Mouse (Mus musculus) adrenal gland, adult (tissue): ENCODE data around the gene Rap1b.
A peak's percentile ranks its signal among the peaks of the same experiment; 100 is the strongest.

Experiments
- DNase-seq, 2 experiments: peaks; one replicate each; pipeline ENCODE4 v3.0.0; 2022 to 2023; ENCODE audit warnings: low spot score in 1 of 2; ENCODE audit not compliant: inconsistent age in 2 of 2

Rap1b gene

DNA sequence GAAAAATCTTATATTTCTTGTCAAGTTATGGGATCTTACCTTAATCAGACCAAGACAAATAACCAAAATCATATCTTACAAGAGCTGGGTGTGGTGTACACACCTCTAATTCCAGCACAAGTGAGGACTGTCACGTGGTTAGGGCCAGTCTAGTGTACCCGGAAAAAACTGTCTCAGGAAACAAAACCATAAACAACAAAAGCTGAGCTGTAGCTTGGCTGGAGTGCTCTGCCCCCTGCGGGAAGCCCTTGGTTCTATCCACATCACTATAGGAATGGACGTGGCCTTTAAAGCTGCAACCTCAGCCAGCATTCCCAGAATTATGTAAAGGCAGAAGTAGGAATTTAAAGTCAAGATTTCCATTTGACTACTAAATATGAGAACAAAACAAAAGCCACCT, 21.7 kb downstream of the Rap1b start:
- no peak for DNase-seq

DNA sequence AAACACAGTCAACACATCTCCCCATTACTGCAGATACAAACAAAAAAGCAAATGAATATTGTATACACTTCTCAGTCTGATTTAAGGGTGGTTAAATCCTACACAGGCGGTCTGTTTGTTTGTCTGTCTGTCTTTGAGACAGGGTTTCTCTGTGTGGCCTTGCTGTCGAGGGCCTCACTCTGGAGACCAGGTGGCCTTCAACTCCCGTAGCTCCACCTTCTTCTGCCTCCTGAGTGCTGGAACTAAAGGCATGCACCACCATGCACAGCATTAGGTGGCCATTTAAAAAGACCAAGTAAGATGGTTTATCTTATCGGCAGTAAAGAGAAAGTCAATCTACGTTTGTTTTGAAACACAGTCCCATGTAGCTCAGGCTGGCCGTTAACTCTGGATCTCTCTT, 22.5 kb downstream of the Rap1b start:
- DNase-seq, result peak in 1 of 2 experiments; percentile 59

DNA sequence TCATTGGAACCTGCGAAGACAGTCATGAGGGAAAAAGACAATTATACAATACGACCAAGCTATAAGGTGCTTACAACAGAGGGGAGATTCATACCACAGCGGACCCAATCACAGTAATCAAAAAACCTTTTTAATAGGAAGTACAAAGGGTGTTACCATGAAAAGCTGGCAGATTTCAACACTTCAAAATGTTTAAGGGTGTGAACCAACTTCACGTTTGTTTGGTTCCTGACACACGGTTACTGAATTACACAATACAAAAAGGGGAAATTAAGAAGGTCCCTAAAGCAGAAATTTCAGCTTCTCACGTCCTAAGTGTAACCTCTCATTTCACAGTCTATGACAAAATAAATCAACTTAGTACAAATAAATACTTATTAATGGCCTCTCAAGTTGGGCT, 27.2 kb downstream of the Rap1b start:
- DNase-seq, result no peak

- DNase-seq, result no peak
Measured at GRCm38 (mm10) chr10:117816721-117817120, 29.1 kb downstream of the Rap1b start.

DNA sequence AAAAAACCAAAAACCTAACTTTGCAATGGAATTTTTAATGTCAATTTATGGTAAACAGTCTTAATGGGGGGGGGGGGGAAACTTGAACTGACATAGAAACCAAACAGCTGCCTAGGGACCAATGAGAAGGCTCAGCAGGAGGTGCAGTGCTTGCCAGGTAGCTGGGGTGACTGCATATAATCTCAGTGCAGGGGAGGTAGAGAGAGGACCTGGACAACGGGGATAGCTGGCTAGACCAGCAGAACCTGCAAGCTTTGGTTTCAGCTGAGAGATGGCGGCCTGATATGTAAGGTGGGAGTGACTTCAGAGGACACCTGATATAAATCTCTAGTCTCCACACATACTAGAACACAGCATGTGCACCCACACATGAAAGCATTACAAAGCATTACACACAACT, 33.3 kb downstream of the Rap1b start:
- DNase-seq, result no peak

- no peak for DNase-seq
Measured at GRCm38 (mm10) chr10:117811555-117811954, 34.3 kb downstream of the Rap1b start.

DNA sequence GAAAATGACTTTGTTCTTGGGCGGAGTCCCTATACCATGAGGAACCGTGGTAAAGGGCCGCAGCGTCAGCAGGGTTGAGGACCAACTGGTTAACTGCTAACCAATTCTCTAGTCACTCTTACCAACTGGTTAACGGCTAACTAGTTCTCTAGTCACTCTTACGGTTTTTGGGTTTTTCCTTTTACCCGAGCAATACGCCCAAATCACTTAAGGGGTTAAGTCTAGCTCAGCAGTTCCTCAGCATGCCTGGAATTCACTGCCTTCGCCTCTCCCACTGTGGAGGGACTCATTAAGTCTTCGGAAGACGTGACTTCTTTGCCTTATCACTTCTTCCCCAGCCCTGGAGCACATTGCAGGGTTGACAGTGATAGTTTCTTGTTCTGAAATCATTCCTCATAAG, 35.3 kb downstream of the Rap1b start:
- no peak for DNase-seq

DNA sequence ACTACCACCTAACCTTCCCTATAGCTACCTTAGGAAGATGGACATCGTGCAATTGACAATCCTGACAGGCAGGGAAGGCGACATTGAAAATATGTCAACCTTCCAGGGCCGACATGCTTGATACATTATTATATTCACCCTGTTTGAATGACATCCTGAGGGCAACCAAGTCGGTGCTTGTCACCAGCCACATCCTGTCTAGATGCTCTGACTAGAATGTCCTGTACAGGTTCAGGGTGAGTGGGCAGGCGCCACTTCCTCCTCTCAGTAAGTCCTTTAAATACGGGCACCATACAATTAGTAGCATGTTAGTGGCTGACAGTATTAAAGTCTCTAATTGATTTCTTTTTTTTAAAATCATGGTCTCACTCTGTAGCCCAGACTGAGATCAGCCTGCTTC, 37.8 kb downstream of the Rap1b start:
- DNase-seq, result no peak

DNA sequence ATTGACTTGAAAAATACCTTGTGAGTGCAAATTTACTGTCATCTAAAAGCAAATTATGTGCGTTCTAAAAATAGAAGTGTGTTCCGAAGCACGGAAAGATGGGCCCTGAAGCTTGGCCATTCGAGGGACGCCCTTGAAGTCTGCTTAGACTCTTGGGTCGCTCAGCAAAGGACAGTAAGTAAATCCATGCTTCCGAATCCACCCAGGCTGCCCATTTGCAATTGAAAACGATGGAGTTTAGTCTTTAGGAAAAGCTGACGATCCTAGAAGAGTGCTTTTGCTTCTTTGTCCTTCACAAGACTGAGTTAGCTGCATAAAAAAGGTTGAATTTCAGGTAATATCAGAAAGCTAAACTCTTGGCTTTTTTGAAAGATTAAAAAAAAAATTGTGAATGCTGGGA, 39.9 kb downstream of the Rap1b start:
- DNase-seq, result no peak

DNA sequence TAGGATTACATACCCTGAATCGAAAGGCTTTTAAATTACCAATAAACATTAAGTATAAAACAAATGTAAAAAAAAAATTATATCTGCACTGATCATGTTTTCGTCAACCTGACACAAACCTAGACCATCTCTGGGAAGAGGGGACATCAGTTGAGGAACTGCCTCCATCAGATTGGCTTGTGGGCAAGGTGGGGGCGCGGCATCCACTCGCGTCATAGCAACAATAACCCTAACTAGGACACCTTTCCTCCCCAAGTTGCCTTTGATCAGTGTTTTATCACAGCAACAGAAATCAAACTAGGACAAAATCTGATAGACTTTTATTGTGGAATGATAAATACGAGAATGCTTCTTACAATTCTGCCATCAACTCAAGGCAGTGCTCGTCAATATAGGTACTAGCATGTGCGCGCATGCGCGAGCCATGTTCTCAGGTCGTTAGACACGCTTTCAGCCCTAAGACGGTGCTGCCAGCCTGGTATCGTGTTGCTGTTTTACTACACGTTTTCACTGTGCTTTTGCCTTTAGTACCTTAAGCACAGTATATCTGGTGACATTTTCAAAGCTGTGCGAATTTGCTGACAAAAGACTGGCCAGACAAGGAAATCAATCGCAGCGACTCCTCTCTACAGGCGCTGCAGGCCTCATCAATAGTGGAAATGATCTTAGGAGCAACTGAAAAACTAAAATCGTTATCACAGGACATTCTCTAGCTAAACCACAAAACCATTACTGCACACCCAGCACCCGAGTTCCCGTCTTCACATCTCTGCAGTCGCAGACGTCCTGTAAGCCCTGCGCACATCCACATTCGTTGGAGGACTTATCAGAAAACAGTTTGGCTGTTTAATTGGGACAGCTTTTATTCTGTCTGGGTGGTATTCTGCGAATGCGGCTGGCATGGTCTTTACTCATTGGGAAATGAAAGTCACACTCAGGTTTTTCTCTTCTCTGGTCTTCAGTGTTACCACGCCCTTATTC, 41.7 kb downstream of the Rap1b start:
- DNase-seq, result no peak

DNA sequence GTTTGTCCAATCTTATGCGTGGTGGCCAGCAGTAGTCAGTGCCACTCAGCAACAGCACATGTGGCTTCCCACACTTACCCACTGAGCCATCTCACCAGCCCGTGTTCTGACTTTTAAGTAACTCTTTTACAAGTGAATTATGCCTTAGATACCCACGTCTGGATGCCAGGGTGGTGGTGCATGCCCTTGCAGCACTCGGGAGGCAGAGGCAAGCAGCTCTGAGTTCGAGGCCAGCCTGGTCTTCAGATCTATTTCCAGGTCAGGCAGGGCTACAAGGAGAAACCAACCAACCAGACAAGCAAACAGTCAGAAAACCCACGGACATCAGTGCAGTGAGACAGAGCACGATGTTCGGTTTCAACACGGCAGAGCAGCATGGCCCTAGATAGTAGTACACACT, 43.9 kb downstream of the Rap1b start:
- no peak for DNase-seq

DNA sequence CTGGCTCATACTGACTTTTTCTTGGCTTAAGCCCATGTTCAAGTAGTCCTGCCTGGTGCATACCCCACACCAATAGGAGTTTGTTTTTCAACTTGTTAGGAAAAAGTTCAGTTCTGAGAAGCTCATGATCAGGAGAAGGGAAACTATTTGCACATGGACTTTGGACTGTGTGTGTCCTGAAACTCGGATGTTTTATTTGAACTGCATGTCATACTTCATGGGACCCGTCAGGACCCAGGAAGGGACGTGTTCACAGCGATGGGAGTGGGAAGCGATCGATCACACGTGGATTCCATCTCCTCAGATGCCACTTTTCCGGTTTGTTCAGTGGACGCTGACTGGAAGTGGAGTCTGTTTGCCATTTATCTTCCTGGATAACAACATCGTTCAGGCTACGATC, 46.0 kb downstream of the Rap1b start:
- DNase-seq, result no peak

DNA sequence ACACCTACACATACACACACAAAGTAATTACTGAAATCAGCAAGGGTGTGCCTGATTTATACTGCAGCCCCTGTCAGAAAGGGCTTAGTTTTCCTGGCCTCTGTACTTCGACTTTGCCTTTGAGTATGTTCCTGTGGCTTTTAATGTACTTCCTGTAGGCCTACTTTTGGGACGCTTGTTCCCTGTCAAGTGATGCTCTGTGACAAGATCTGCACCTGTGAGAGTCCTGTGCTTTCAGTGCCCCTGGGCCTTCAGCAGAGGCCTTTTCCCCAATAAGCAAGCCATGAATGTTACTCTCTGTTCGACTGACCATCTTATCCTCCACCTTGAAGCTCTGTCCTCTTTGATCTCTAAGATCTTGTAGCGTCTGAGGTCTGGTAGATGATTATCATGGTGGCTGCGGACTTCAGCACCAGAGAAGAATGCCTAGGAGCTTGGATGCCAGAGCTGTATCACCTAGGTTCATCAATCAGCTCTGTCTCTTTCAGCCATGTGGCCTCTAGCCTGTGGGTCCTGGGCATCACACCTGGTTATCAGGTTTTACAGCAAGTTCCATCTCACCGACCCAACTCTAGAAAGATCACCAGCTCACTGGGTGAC, 47.3 kb downstream of the Rap1b start:
- no peak for DNase-seq

GRCm38 (mm10) chr10:117797684-117798083, 48.2 kb downstream of the Rap1b start:
- DNase-seq, result no peak

GRCm38 (mm10) chr10:117797106-117797505, 48.7 kb downstream of the Rap1b start:
- DNase-seq, result no peak

DNA sequence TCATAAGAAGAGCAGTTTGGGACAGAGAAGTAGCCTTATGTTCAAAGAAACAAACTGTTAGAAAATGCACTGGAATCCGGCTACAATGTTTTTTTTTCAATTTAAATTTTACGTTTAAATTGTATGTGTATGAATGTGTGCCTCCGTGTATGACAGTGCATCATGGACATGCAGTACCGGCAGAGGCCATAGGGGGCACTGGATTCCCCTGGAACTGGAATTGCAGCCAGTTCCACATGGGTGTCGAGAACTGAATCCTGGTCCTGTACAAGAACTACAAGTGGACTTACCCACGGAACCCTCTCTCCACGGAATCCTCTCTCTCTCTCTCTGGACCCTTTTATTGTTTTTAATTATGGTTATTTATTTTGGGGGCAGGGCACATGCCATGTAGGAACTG, 49.7 kb downstream of the Rap1b start:
- peak; percentile 24 to 50 for DNase-seq

DNA sequence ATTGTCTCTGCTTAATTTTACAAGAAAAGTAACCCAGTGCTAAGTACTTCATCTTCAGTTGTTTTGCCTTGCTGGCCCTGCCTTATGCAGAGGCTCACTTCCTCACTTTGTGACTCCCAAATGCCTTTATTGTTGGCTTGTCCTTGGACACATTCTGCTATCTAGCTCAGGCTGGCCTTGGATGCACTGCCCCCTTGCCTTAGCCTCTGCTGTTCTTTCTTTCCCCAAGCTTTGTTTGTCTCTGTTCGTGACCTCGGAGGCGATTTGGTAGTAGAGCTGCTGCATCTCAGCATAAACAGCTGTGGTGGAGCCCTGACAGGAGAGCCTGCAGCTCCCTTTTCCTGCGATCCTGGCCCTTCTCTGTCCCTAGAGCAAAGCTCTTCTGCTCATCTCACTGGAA, 50.6 kb downstream of the Rap1b start:
- DNase-seq, result peak; percentile 56 to 72

DNA sequence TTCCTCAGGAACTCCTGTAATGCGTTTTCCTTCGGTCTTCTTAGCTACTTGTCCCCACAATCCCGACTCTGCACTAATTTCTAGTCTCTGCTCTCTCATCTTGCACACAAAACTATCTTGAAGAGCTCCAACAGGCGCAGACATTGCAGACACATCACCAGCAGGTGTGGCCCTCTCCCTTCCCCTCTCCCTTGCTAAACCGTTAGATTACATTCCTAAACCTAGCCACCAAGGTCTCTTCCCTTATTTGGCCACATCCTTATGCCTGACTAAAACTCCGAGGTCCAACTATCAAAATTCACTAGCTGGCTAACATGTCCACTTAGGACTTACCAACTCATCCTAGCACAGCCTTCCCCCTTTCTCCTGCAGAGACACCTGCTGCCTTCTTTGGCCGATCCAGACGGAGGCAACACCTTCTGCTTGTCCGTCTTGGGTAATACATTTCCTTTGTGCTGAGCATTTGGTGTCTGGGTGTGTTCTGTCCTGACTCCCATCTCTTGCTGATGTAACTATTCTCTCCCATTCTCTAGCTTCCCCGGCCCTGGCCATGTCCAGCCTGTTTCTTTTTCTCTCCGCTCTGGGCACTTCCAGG, 52.3 kb downstream of the Rap1b start:
- DNase-seq, result peak; percentile 36 to 73

- DNase-seq, result peak; percentile 100
Measured at GRCm38 (mm10) chr10:117792141-117793091, 53.4 kb downstream of the Rap1b start, which contains the start of gene Nup107. Gene Nup107 (minus strand): TSS chr10:117792705.

DNA sequence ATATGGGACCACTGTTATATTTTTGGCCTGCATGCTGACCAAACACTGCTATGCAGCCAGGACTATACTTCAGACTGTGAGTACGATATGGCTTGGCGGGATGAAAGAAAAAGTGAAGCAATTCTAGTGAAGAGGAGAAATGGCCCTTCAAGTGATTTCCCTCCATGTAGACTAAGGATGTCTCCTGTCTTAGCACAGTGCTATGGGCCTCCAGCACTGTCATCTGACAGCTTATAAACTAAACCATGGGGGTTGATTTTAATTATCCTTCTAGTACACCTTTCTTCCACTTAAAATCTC, 54.7 kb downstream of the Rap1b start:
- no peak for DNase-seq
